Mouse (Mus musculus): ENCODE data around the gene Scamp1. TPM values are rescaled to one million over a fixed set of nuclear protein-coding genes. Genes with fewer than 3 reads are reported as not detected.

The Scamp1 gene
- polyA plus RNA-seq, 1 experiment from 2014 or later: 7.3 TPM

DNA sequence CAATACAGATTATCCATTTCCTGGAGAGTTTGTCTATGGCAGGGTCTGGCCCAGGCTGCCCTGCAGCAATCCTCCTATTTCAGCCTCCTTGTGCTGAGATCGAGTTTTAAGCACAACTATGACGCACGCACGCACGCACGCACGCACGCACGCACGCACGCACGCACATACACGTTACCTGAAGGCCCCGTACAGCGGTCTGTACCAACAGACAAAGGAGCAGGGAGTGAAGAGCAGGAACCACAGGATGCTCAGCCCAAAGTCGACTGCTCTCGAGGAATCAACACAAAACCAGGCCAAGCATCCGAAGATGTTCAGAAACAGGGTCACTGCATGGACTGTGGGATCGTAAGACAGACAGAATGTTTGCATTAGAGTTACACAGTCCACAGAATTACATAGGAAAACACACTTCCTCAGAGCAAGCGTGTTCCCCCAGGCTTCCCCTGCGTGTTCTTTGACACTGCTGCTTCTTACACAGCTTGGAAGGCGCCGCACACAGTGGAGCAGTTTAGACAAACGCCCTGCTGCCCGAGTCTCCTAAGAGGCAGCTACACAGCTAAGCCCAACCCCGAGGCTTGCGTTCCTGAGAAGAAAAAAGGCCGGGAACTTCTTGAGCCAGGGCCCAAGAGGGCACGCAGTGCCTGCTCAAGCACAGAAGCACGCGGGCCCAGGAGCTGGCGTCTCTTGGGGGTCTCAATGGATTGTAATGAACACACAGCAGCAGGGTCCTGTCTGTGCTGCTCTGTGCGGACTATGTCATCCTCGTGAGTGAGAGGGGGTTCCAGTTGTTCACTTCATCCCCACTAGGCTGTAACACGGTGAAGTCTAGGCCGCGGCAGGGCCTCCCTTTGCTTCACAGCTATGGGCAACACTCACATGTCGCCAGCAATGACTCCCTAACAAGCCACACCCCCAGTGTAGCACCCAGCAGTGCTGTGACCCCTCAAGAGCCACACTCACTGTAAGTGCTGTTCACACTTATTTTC is 60.6 kb downstream of the Scamp1 start:
- Histone ChIP-seq H3K36me3 (replicated peaks) (peaks cover 9% of the 10 kb centered on the region; the same call in 1 of the 2 replicates), H3K27me3 (no peaks in the 10 kb centered on the region), H3K9ac (no peak overlapping the region), H3K9me3 (replicated peaks) (no peaks in the 10 kb centered on the region), H3K4me1 (replicated peaks) (no peaks in the 10 kb centered on the region), H3K4me2 (no peak overlapping the region), H3K4me3 (replicated peaks) (no peak overlapping the region), H3K27ac (replicated peaks) (no peak overlapping the region)
- ATAC-seq (ENCODE audit: insufficient read depth): no peak
- WGBS (ENCODE audit: insufficient replicate concordance): 89% methylated on average over 38 of the region's 38 CpGs

DNA sequence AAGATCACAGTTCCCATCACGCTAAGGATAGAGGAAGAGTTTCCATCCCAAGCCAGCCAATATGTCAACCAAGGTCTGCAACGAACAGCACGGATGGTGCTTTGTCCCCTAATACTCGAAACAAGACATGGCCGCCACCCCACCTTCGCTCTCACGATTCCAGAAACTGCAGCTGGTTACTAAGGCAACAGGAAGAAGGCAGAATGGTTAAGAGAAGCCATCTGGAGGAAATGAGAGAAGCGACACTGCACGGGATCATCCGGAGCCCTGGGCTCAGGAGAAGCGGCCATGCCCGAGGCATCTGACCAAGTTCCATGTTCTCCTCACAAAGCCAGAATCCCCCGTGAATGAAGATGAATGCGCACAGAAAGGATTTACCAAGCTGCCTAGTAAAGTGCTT is 62.0 kb downstream of the Scamp1 start:
- Histone ChIP-seq H3K4me3 (replicated peaks) (no peak overlapping the region), H3K9me3 (replicated peaks) (no peaks in the 10 kb centered on the region), H3K9ac (no peak overlapping the region), H3K36me3 (replicated peaks) (peaks cover 9% of the 10 kb centered on the region; the same call in 1 of the 2 replicates), H3K4me2 (no peak overlapping the region), H3K4me1 (replicated peaks) (no peaks in the 10 kb centered on the region), H3K27ac (replicated peaks) (no peak overlapping the region), H3K27me3 (no peaks in the 10 kb centered on the region)
- ATAC-seq (ENCODE audit: insufficient read depth): no peak
- 74% methylated on average over 14 of the region's 14 CpGs for WGBS (ENCODE audit: insufficient replicate concordance)

DNA sequence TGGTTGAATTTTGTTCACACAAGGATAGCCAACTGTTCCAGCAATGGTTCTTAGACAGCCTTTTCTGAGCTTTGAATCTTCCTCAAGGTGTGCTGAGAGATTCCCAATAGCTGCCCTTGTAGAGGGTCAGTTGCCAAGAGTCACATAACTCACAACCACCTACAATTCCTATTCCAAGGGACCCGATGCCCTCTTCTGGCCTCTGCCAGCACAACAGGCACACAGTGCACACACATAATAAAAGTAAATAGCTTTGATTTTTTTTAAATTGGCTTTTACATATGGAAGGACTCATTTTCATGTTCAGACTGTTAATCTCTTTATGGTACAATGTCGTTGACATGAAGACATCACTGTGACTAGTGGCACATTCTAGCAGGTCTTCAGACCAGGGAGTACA is 72.9 kb downstream of the Scamp1 start:
- H3K36me3 ChIP-seq (replicated peaks): peaks cover 12% of the 10 kb centered on the region
- 64% methylated on average over 2 of the region's 2 CpGs for WGBS (ENCODE audit: insufficient replicate concordance)
- no peak overlapping the region for H3K27ac ChIP-seq (replicated peaks)
- no peak for ATAC-seq (ENCODE audit: insufficient read depth)
- H3K4me2 ChIP-seq: no peak overlapping the region
- no peaks in the 10 kb centered on the region for H3K27me3 ChIP-seq
- H3K9ac ChIP-seq: no peak overlapping the region
- H3K4me1 ChIP-seq (replicated peaks): no peaks in the 10 kb centered on the region
- H3K4me3 ChIP-seq (replicated peaks): no peak overlapping the region
- H3K9me3 ChIP-seq (replicated peaks): no peaks in the 10 kb centered on the region

DNA sequence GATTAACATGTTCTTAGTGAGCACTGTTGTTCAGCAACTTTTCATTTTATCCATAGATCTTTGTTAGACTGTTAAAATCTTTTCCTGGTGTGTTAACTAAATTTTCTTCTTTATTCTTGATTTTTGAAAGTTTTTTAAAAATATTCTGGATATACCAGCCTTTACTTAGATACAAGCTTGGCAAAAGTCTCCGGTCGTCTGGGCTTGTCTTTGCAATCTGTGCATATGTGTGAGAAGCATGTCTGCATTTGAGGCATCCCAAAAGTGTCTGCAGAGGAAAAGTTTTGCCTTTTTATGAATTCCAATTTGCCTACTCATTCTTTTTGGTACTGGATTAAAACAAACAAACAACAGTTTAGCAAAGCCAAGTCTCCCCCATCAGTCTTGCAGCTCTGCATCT is 73.5 kb downstream of the Scamp1 start:
- no peak overlapping the region for H3K27ac ChIP-seq (replicated peaks)
- H3K4me3 ChIP-seq (replicated peaks): no peak overlapping the region
- H3K27me3 ChIP-seq: no peaks in the 10 kb centered on the region
- no peaks in the 10 kb centered on the region for H3K9me3 ChIP-seq (replicated peaks)
- no peaks in the 10 kb centered on the region for H3K4me1 ChIP-seq (replicated peaks)
- peaks cover 13% of the 10 kb centered on the region for H3K36me3 ChIP-seq (replicated peaks)
- H3K9ac ChIP-seq: no peak overlapping the region
- H3K4me2 ChIP-seq: no peak overlapping the region
- 71% methylated on average over 2 of the region's 2 CpGs for WGBS (ENCODE audit: insufficient replicate concordance)
- no peak for ATAC-seq (ENCODE audit: insufficient read depth)

DNA sequence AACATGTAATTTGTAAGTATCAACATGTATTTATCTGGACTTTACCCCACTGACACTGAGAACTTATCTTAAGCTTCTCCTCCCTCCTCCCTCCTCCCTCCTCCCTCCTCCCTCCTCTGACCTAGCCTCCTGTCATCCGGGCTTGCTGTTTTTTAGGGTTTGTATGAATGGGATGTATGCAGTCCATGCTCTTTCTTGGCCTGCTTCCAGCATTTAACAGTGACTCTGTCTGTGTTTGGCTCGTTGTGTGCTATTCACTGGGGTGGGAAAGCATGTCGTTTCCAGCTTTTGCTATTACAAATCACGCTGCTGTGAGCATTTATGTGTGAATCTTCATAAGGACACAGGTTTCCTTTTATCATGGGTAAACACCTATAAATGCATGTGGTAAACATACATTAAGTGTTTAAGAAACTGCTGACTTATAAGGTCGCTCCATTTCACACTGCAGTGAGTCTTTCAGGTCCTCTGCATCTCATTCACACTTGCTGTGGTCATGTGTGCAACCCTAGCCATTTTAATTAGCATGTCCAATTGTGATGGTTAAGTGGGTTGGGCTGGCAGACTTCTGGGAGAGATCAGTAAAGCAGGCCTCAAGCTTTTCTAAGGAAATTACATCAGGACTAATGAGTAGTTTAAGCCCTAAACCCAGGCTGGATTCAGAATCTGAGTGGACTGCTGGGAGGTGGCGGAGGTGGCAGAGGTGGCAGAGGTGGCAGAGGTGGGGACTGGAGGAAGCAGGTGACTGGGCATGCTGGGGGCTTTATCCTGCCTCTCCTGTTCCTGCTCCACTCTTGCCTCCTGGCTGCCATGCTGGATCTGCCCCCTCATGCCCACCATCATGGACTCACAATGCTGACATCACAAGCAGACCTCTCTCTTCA is 74.2 kb downstream of the Scamp1 start:
- WGBS (ENCODE audit: insufficient replicate concordance): 63% methylated on average over 6 of the region's 6 CpGs
- Histone ChIP-seq H3K9ac (no peak overlapping the region), H3K27me3 (no peaks in the 10 kb centered on the region), H3K9me3 (replicated peaks) (no peaks in the 10 kb centered on the region), H3K36me3 (replicated peaks) (peaks cover 13% of the 10 kb centered on the region), H3K4me3 (replicated peaks) (no peak overlapping the region), H3K4me2 (no peak overlapping the region), H3K4me1 (replicated peaks) (no peaks in the 10 kb centered on the region), H3K27ac (replicated peaks) (no peak overlapping the region)
- no peak for ATAC-seq (ENCODE audit: insufficient read depth)

DNA sequence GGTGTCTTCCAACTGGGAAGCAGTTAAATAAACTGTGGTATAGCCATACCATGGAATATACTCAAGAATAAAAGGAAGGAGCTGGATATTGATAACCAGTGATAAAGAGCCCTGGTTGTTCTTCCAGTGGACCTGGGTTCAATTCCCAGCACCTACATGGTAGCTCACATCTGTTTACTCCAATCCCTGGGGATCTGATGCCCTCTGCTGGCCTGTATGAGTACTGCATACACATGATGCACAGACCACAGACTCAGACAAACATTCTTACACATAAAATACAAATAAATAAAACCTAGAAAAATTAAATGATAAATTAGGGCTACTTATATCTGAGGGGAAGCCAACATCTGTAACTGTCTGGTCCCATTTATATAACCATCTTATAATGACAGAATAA is 76.8 kb downstream of the Scamp1 start:
- no peak overlapping the region for H3K27ac ChIP-seq (replicated peaks)
- H3K27me3 ChIP-seq: no peaks in the 10 kb centered on the region
- ATAC-seq (ENCODE audit: insufficient read depth): no peak
- H3K9me3 ChIP-seq (replicated peaks): no peaks in the 10 kb centered on the region
- H3K4me1 ChIP-seq (replicated peaks): no peaks in the 10 kb centered on the region
- H3K36me3 ChIP-seq (replicated peaks): peaks cover 13% of the 10 kb centered on the region
- no peak overlapping the region for H3K9ac ChIP-seq
- H3K4me3 ChIP-seq (replicated peaks): no peak overlapping the region
- no peak overlapping the region for H3K4me2 ChIP-seq

DNA sequence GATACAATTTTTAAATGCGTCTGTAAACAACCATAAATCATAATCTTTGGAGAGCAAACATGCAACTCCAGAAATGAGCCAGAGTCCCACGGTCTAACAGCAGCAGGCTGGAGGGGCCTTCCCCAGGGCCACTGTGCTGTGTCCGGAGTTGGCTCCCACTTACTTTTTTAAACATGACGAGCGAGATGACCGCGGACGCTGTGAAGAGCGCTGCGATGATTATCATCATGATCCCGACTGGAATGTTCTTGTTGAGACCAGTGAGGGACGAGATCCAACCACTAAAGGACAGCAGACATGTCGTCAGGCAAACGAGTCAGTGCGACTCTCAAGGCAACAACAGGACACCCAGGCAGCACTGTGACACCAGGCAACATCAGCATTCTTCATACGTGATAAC is 77.7 kb downstream of the Scamp1 start:
- no peak overlapping the region for H3K4me3 ChIP-seq (replicated peaks)
- ATAC-seq (ENCODE audit: insufficient read depth): no peak
- H3K4me1 ChIP-seq (replicated peaks): no peaks in the 10 kb centered on the region
- whole genome bisulfite sequencing (ENCODE audit: insufficient replicate concordance): 80% methylated on average over 16 of the region's 16 CpGs
- H3K9ac ChIP-seq: no peak overlapping the region
- H3K9me3 ChIP-seq (replicated peaks): no peaks in the 10 kb centered on the region
- H3K4me2 ChIP-seq: no peak overlapping the region
- peaks cover 13% of the 10 kb centered on the region for H3K36me3 ChIP-seq (replicated peaks)
- no peaks in the 10 kb centered on the region for H3K27me3 ChIP-seq
- no peak overlapping the region for H3K27ac ChIP-seq (replicated peaks)

DNA sequence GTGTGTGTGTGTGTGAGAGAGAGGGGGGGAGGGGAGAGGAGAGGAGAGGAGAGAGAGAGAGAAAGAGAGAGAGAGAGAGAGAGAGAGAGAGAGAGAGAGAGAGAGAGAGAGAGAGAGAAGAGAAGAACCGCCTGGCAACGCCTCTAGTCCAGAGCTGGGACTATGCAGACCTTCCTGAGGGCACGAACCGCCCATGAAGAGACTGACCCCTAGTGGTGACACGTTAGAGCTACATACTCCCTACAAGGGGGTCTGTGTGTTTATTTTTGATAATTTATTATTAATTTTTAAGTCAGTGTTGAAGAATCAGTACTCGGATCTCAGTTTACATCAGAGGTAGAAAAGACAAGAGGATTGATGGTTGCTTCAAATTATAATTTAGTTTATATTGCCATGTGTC is 80.4 kb downstream of the Scamp1 start:
- Histone ChIP-seq H3K4me3 (replicated peaks) (no peak overlapping the region), H3K27me3 (no peaks in the 10 kb centered on the region), H3K4me2 (no peak overlapping the region), H3K27ac (replicated peaks) (no peak overlapping the region), H3K9ac (no peak overlapping the region), H3K9me3 (replicated peaks) (no peaks in the 10 kb centered on the region), H3K4me1 (replicated peaks) (no peaks in the 10 kb centered on the region), H3K36me3 (replicated peaks) (peaks cover 13% of the 10 kb centered on the region)
- 8% methylated on average over 6 of the region's 6 CpGs for WGBS (ENCODE audit: insufficient replicate concordance)
- ATAC-seq (ENCODE audit: insufficient read depth): no peak

DNA sequence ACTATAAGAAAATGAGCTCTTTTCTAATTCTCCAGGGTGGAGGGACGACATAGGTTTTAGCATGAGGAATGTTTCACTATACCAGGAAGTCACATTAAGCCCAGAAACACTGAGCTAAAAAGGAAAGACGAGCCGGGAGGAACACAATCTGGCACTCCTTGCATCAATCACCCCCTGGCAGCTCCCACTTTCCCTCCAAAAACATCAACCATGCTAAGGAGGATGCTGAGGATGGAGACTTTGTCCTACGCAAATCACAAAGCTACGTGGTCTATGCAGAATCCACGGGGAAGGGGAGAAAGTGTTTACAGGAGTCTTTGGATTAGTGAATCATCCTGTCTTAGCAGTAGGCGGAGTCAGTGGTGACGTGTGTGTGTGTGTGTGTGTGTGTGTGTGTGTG is 85.8 kb downstream of the Scamp1 start:
- H3K4me2 ChIP-seq: no peak overlapping the region
- no peaks in the 10 kb centered on the region for H3K27me3 ChIP-seq
- no peak overlapping the region for H3K27ac ChIP-seq (replicated peaks)
- H3K4me3 ChIP-seq (replicated peaks): no peak overlapping the region
- WGBS (ENCODE audit: insufficient replicate concordance): 72% methylated on average over 8 of the region's 8 CpGs
- H3K9me3 ChIP-seq (replicated peaks): no peaks in the 10 kb centered on the region
- H3K9ac ChIP-seq: no peak overlapping the region
- H3K36me3 ChIP-seq (replicated peaks): no peaks in the 10 kb centered on the region
- ATAC-seq (ENCODE audit: insufficient read depth): no peak
- no peaks in the 10 kb centered on the region for H3K4me1 ChIP-seq (replicated peaks)

DNA sequence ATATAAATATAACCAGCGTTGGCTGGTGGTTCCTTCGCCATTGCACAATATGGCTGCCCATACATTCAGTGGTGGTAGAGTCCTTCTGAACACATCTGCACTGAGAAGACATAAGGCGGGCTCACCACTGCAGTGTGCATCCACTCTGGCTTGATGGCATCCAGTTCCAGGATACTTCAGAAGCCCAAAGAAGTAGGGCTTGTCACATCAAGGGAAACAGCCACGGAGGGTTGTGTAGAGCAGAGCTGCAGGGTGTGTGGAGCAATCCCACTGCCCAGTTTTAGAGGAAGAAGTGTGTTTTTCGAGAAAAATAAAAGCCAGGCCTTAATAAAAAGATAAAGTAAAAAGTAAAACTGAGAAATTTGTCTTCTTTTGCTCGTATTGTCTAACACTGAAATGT is 87.0 kb downstream of the Scamp1 start:
- Histone ChIP-seq H3K36me3 (replicated peaks) (no peaks in the 10 kb centered on the region), H3K27me3 (no peaks in the 10 kb centered on the region), H3K9me3 (replicated peaks) (no peaks in the 10 kb centered on the region), H3K27ac (replicated peaks) (no peak overlapping the region), H3K4me3 (replicated peaks) (no peak overlapping the region), H3K9ac (no peak overlapping the region), H3K4me2 (no peak overlapping the region), H3K4me1 (replicated peaks) (no peaks in the 10 kb centered on the region)
- ATAC-seq (ENCODE audit: insufficient read depth): no peak
- 65% methylated on average over 6 of the region's 6 CpGs for WGBS (ENCODE audit: insufficient replicate concordance)

DNA sequence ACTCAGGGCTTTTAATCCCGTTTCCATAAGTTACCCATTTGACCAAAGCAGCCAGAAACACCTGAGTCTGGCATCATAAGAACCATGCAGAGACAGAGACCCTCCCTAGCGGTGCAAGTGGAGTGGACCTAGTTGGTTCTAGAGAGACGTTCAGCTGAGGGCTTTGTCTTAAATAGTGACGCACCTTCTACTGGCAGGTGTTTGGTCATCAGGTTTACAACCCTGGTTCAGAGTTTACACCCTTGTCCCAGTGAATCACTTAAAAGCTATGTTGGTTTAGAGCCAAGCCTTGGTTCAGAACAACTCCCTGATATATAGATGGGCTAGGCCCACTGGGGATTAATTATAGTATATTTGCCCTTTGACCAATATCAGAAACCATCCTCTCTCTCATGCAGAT is 92.4 kb downstream of the Scamp1 start:
- no peaks in the 10 kb centered on the region for H3K4me1 ChIP-seq (replicated peaks)
- WGBS (ENCODE audit: insufficient replicate concordance): 78% methylated on average over 4 of the region's 4 CpGs
- no peak overlapping the region for H3K4me3 ChIP-seq (replicated peaks)
- H3K9ac ChIP-seq: no peak overlapping the region
- no peaks in the 10 kb centered on the region for H3K9me3 ChIP-seq (replicated peaks)
- no peaks in the 10 kb centered on the region for H3K27me3 ChIP-seq
- H3K27ac ChIP-seq (replicated peaks): no peak overlapping the region
- H3K4me2 ChIP-seq: no peak overlapping the region
- no peaks in the 10 kb centered on the region for H3K36me3 ChIP-seq (replicated peaks)
- no peak for ATAC-seq (ENCODE audit: insufficient read depth)
